8 mouse cellular contexts compared by ENCODE assay signal in the genomic region with DNA sequence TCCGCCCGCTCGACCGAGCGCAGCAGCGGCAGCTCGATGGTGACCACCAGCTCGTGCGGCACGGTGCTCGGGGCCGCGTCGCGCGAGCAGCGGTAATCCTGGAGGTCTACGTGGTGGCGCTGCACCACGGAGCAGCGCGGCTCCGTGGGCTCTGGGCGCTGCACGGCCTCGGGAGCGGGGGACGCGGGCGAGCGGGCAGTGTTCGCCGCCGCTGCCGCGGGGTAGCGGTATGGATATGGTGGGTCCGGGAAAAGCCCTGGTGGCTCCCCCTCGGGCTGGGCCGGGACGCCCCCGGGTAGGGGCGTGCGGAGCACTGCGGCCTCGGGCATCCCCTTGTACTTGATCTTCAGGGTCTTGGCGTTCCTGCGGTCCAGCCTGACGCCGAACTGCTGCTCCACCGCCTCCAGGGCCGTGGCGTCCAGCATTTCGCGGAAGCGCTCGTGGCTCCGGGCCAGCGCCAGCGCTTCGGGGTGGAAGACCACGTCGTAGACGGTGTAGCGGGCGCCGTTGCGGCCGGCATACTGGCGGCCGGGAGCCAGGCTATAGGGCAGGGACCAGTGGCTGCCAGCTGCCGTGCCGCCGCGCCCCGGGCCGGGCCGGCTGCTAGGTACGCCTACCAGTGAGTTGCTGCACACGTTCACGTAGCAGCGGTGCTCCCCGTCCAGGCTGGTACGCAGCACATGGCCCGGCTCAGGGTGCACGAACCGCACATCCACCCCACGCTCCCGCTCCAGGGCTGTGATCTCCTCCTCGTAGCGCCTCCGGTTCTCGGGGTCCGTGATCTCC. TPM values are rescaled to one million over a fixed set of nuclear protein-coding genes. Genes with fewer than 3 reads are reported as not detected.
DNase-seq lines count a peak whose midpoint lies in the region; ATAC-seq and TF ChIP-seq lines count a peak whose summit lies in the region.

No protein-coding gene starts in this region.

- no peaks in the 10 kb centered on the region for H3K9me3 ChIP-seq in limb, embryonic 14.5 days (ENCODE audit: control insufficient read depth, low read length)
- H3K9me3 ChIP-seq in midbrain, embryonic 13.5 days: no peaks in the 10 kb centered on the region

- peak overlapping the region; percentile 84 for H3K9ac ChIP-seq in limb, embryonic 14.5 days (ENCODE audit: low read depth, low read length, severe bottlenecking)
- H3K9ac ChIP-seq in midbrain, embryonic 13.5 days (replicated peaks): peak overlapping the region; percentile 89

- no peak for TF ChIP-seq POLR2A in limb, embryonic 14.5 days (IDR thresholded peaks at IDR 0.05; ENCODE audit: borderline replicate concordance, extremely low read depth, insufficient read depth, insufficient read length)
- TF ChIP-seq POLR2A in small intestine, adult 2 months (IDR thresholded peaks at IDR 0.05; ENCODE audit: low read depth, low read length): no peak

- WGBS in limb, embryonic 14.5 days: under 1% methylated on average over 80 of the region's 94 CpGs
- WGBS in midbrain, embryonic 13.5 days: under 1% methylated on average over 94 of the region's 94 CpGs
- WGBS in small intestine, adult 2 months: under 1% methylated on average over 94 of the region's 94 CpGs

- peaks cover 16% of the 10 kb centered on the region for H3K4me1 ChIP-seq in limb, embryonic 14.5 days (ENCODE audit: control insufficient read depth, insufficient read depth, low read length)
- peaks cover 31% of the 10 kb centered on the region for H3K4me1 ChIP-seq in midbrain, embryonic 13.5 days (replicated peaks)
- peaks cover 2% of the 10 kb centered on the region; the same call in 1 of the 2 replicates for H3K4me1 ChIP-seq in small intestine, adult 2 months (ENCODE audit: control insufficient read depth, insufficient read depth, insufficient read length, low read length)

- peak; percentile 57 for ATAC-seq in common myeloid progenitor, adult 5-6 weeks (replicated peaks; ENCODE audit: low read depth, poor library complexity, severe bottlenecking)
- ATAC-seq in inflammation-experienced regulatory T-cells, adult 6 months: peak; percentile 69
- peak; percentile 60 for ATAC-seq in limb, embryonic 14.5 days (ENCODE audit: low FRiP score, low read depth)
- peak; percentile 83 for ATAC-seq in midbrain, embryonic 13.5 days

- no peak for TF ChIP-seq CTCF in small intestine, adult 2 months (IDR thresholded peaks at IDR 0.05; ENCODE audit: extremely low read depth, insufficient read length, insufficient replicate concordance, low read depth, low read length)

- intact Hi-C loops in gastrocnemius, postnatal 36 days (cut with DNase I): no loop called here

- H3K27me3 ChIP-seq in limb, embryonic 14.5 days (ENCODE audit: control insufficient read depth, insufficient read depth, low read length): no peaks in the 10 kb centered on the region
- H3K27me3 ChIP-seq in midbrain, embryonic 13.5 days: no peaks in the 10 kb centered on the region
- H3K27me3 ChIP-seq in small intestine, adult 2 months (ENCODE audit: control insufficient read depth, insufficient read depth, low read length): no peaks in the 10 kb centered on the region

- peak overlapping the region; percentile 83 for H3K27ac ChIP-seq in limb, embryonic 14.5 days (replicated peaks; ENCODE audit: low read depth, low read length)
- peak overlapping the region; percentile 89 for H3K27ac ChIP-seq in midbrain, embryonic 13.5 days
- peak overlapping the region; percentile 60 for H3K27ac ChIP-seq in small intestine, adult 2 months (ENCODE audit: insufficient read depth, low read depth, low read length)

- peak; percentile 22 for DNase-seq in left cerebral cortex, adult 11 months (ENCODE audit: low spot score)
- DNase-seq in left cerebral cortex, adult 9 months (ENCODE audit: low spot score in 2 of 2): no peak
- DNase-seq in gastrocnemius, postnatal 36 days: peak; percentile 33 to 54
- DNase-seq in limb, embryonic 14.5 days (ENCODE audit: low spot score): peak; percentile 29

- H3K36me3 ChIP-seq in limb, embryonic 14.5 days (ENCODE audit: control insufficient read depth, insufficient read depth, low read length): peaks cover 27% of the 10 kb centered on the region
- peaks cover 21% of the 10 kb centered on the region for H3K36me3 ChIP-seq in midbrain, embryonic 13.5 days
- peaks cover 6% of the 10 kb centered on the region for H3K36me3 ChIP-seq in small intestine, adult 2 months (ENCODE audit: control insufficient read depth, insufficient read depth, low read length)

- H3K4me2 ChIP-seq in limb, embryonic 14.5 days (replicated peaks; ENCODE audit: low read depth, low read length, severe bottlenecking): peak overlapping the region; percentile 90
- peak overlapping the region; percentile 96 for H3K4me2 ChIP-seq in midbrain, embryonic 13.5 days (replicated peaks)

- H3K4me3 ChIP-seq in limb, embryonic 14.5 days (replicated peaks; ENCODE audit: low read length): peak overlapping the region; percentile 95
- H3K4me3 ChIP-seq in midbrain, embryonic 13.5 days (replicated peaks): peak overlapping the region; percentile 96
- peak overlapping the region; percentile 80 for H3K4me3 ChIP-seq in small intestine, adult 2 months (ENCODE audit: low read depth, low read length)

RNA-seq across cellular contexts. Expression of gene Dnaaf2, which starts 0.7 kb away (rescaled TPM):
- 3.0 and 6.5 TPM in 2 replicates for total RNA-seq in common myeloid progenitor, adult 5-6 weeks (2017)
- total RNA-seq in gastrocnemius, postnatal 36 days (2021): under 1 TPM; 0.33 to 0.44 TPM
- polyA plus RNA-seq in inflammation-experienced regulatory T-cells, adult 6 months (2017; shearing (Covaris generic)): 1 to 10 TPM; 4.7 to 5.4 (median 4.7) TPM
- polyA plus RNA-seq in limb, embryonic 14.5 days (2012; rRNA removed): 5.3 and 5.6 TPM in 2 replicates
- polyA plus RNA-seq in limb, embryonic 14.5 days (2014; fragmentation: Nextera tagmentation; extraction: Ambion mirVana): 5.9 and 6.7 TPM in 2 replicates
- 8.2 and 8.9 TPM in 2 replicates for polyA plus RNA-seq in midbrain, embryonic 13.5 days (2015; fragmentation: Nextera tagmentation; extraction: Ambion mirVana)
- polyA plus RNA-seq in small intestine, adult 2 months (2012; rRNA removed): 0.50 and 0.93 TPM in 2 replicates

RNA-seq across cellular contexts. Expression of gene Gm49383, which starts 0.7 kb away (rescaled TPM):
- 43.1 and 49.1 TPM in 2 replicates for total RNA-seq in common myeloid progenitor, adult 5-6 weeks (2017)
- 1 to 10 TPM; 1.9 to 3.2 TPM for total RNA-seq in gastrocnemius, postnatal 36 days (2021)
- 10 to 100 TPM in 1 of 3 experiments, 1 to 10 TPM in 2; 6.9 to 16.1 (median 8.8) TPM for polyA plus RNA-seq in inflammation-experienced regulatory T-cells, adult 6 months (2017; shearing (Covaris generic))
- 7.1 and 7.6 TPM in 2 replicates for polyA plus RNA-seq in limb, embryonic 14.5 days (2012; rRNA removed)
- polyA plus RNA-seq in limb, embryonic 14.5 days (2014; fragmentation: Nextera tagmentation; extraction: Ambion mirVana): 17.8 and 21.8 TPM in 2 replicates
- polyA plus RNA-seq in midbrain, embryonic 13.5 days (2015; fragmentation: Nextera tagmentation; extraction: Ambion mirVana): 20.7 and 24.5 TPM in 2 replicates
- 0.51 and 1.6 TPM in 2 replicates for polyA plus RNA-seq in small intestine, adult 2 months (2012; rRNA removed)

RNA-seq across cellular contexts. Expression of gene Gm49384, which starts 6.5 kb away (rescaled TPM):
- 25.5 and 38.6 TPM in 2 replicates for total RNA-seq in common myeloid progenitor, adult 5-6 weeks (2017)
- total RNA-seq in gastrocnemius, postnatal 36 days (2021): 1 to 10 TPM; 1.5 to 1.8 TPM
- 10 to 100 TPM in 1 of 3 experiments, 1 to 10 TPM in 2; 7.9 to 15.2 (median 9.6) TPM for polyA plus RNA-seq in inflammation-experienced regulatory T-cells, adult 6 months (2017; shearing (Covaris generic))
- 3.7 and 10.0 TPM in 2 replicates for polyA plus RNA-seq in limb, embryonic 14.5 days (2012; rRNA removed)
- polyA plus RNA-seq in limb, embryonic 14.5 days (2014; fragmentation: Nextera tagmentation; extraction: Ambion mirVana): 18.8 and 19.3 TPM in 2 replicates
- polyA plus RNA-seq in midbrain, embryonic 13.5 days (2015; fragmentation: Nextera tagmentation; extraction: Ambion mirVana): 15.8 and 19.0 TPM in 2 replicates
- not detected in 2 replicates for polyA plus RNA-seq in small intestine, adult 2 months (2012; rRNA removed)

RNA-seq across cellular contexts. Expression of gene Mgat2, which starts 13.6 kb away (rescaled TPM):
- total RNA-seq in common myeloid progenitor, adult 5-6 weeks (2017): 105 and 110 TPM in 2 replicates
- total RNA-seq in gastrocnemius, postnatal 36 days (2021): 1 to 10 TPM; 6.5 to 7.7 TPM
- 10 to 100 TPM; 17.8 to 27.9 (median 21.1) TPM for polyA plus RNA-seq in inflammation-experienced regulatory T-cells, adult 6 months (2017; shearing (Covaris generic))
- 30.1 and 31.0 TPM in 2 replicates for polyA plus RNA-seq in limb, embryonic 14.5 days (2012; rRNA removed)
- polyA plus RNA-seq in limb, embryonic 14.5 days (2014; fragmentation: Nextera tagmentation; extraction: Ambion mirVana): 59.1 and 60.8 TPM in 2 replicates
- 32.0 and 35.0 TPM in 2 replicates for polyA plus RNA-seq in midbrain, embryonic 13.5 days (2015; fragmentation: Nextera tagmentation; extraction: Ambion mirVana)
- 19.1 and 20.6 TPM in 2 replicates for polyA plus RNA-seq in small intestine, adult 2 months (2012; rRNA removed)

RNA-seq across cellular contexts. Expression of gene Rpl36al, which starts 13.7 kb away (rescaled TPM):
- total RNA-seq in common myeloid progenitor, adult 5-6 weeks (2017): 891 and 1,224 TPM in 2 replicates
- 100 to 1,000 TPM; 256 to 308 TPM for total RNA-seq in gastrocnemius, postnatal 36 days (2021)
- 100 to 1,000 TPM; 533 to 565 (median 537) TPM for polyA plus RNA-seq in inflammation-experienced regulatory T-cells, adult 6 months (2017; shearing (Covaris generic))
- polyA plus RNA-seq in limb, embryonic 14.5 days (2012; rRNA removed): 316 and 600 TPM in 2 replicates
- 586 and 646 TPM in 2 replicates for polyA plus RNA-seq in limb, embryonic 14.5 days (2014; fragmentation: Nextera tagmentation; extraction: Ambion mirVana)
- polyA plus RNA-seq in midbrain, embryonic 13.5 days (2015; fragmentation: Nextera tagmentation; extraction: Ambion mirVana): 369 and 374 TPM in 2 replicates
- polyA plus RNA-seq in small intestine, adult 2 months (2012; rRNA removed): 59.3 and 66.4 TPM in 2 replicates

Comparison
In these comparisons a context has a peak if more than half of its experiments do, and no peak if none do; other contexts are left out.
1. DNase-seq: peak in left cerebral cortex, adult 11 months (single experiment), gastrocnemius, postnatal 36 days (2 of 2) and limb, embryonic 14.5 days (single experiment); none in left cerebral cortex, adult 9 months (0 of 2).
2. Peak in every context shown above with its lines, with median percentiles within 50 percentile points of each other: ATAC-seq, H3K27ac ChIP-seq and H3K4me3 ChIP-seq.